Mouse (Mus musculus) forebrain, embryonic 11.5 days (tissue): ENCODE results near the gene Fbn1. TPM values are rescaled to one million over a fixed set of nuclear protein-coding genes. Genes with fewer than 3 reads are reported as not detected.

ENCODE experiments used
- ATAC-seq: fragments of 200-750 bp; cut with Nextera tagmentation; replicated peaks from 2 replicates; pipeline ENCODE4 v1.8.0; 2017; ENCODE audit warnings: moderate TSS enrichment; ENCODE audit not compliant: low FRiP score
- DNase-seq: peaks from one replicate; pipeline ENCODE4 v3.0.0-alpha.2; 2017; ENCODE audit warnings: low spot score
- H3K27ac ChIP-seq: fragments of 300-500 bp; sonication (generic); 2 replicates; pipeline ENCODE4 v1.5.1; 2014; ENCODE audit warnings: low read depth, low read length
- H3K27me3 ChIP-seq: fragments of 300-500 bp; sonication (generic); 2 replicates; pipeline ENCODE4 v1.6.1; 2014; ENCODE audit warnings: mild to moderate bottlenecking, low read length, mixed read lengths; ENCODE audit not compliant: control insufficient read depth, insufficient read depth
- H3K36me3 ChIP-seq: fragments of 300-500 bp; sonication (generic); 2 replicates; pipeline ENCODE4 v1.6.1; 2014; ENCODE audit warnings: mild to moderate bottlenecking, low read length, moderate library complexity, mixed read lengths; ENCODE audit not compliant: control insufficient read depth, insufficient read depth
- H3K4me1 ChIP-seq: fragments of 300-500 bp; sonication (generic); replicated peaks from 2 replicates; pipeline ENCODE4 v1.6.1; 2014; ENCODE audit warnings: low read length, mixed read lengths; ENCODE audit not compliant: control insufficient read depth, insufficient read depth
- H3K4me2 ChIP-seq: fragments of 300-500 bp; sonication (generic); 2 replicates; pipeline ENCODE4 v1.6.1; 2014; ENCODE audit warnings: low read depth, mild to moderate bottlenecking, low read length, moderate library complexity, mixed read lengths; ENCODE audit not compliant: severe bottlenecking
- H3K4me3 ChIP-seq: fragments of 300-500 bp; sonication (generic); 2 replicates; pipeline ENCODE4 v1.5.1; 2014; ENCODE audit warnings: low read depth, low read length
- H3K9ac ChIP-seq: fragments of 300-500 bp; sonication (generic); 2 replicates; pipeline ENCODE4 v1.6.1; 2014; ENCODE audit warnings: low read length
- H3K9me3 ChIP-seq: fragments of 300-500 bp; sonication (generic); 2 replicates; pipeline ENCODE4 v1.6.1; 2016; ENCODE audit warnings: low read length, mixed read lengths; ENCODE audit not compliant: control insufficient read depth
- WGBS: fragments of 180-500 bp; shearing (Covaris S2); extraction: QIAGEN DNeasy Blood & Tissue Kit; methylation state at CpG from one replicate; pipeline ENCODE4 v1.1.7; 2014; 5-methylcytosine and 5-hydroxymethylcytosine counted together
- polyA plus RNA-seq: library from polyadenylated mRNA; unstranded; fragments of >200 nt; fragmentation: Nextera tagmentation; extraction: Ambion mirVana; gene quantifications from 2 replicates; pipeline ENCODE4 v1.2.1, GENCODE M21; 2014

Gene Fbn1
- polyA plus RNA-seq, 1 experiment from 2014 or later = 8.8 TPM

- Histone ChIP-seq H3K4me3 (no peak overlapping the region), H3K4me1 (no peaks in the 10 kb centered on the region), H3K27ac (no peak overlapping the region), H3K9ac (no peak overlapping the region), H3K27me3 (no peaks in the 10 kb centered on the region), H3K4me2 (no peak overlapping the region), H3K36me3 (no peaks in the 10 kb centered on the region; the same call in 1 of the 2 replicates), H3K9me3 (no peaks in the 10 kb centered on the region)
- ATAC-seq (no peak), DNase-seq (no peak)
- WGBS = 78% methylated on average over 2 of the region's 2 CpGs
Measured at GRCm38 (mm10) chr2:125322581-125322980, 185.2 kb downstream of the Fbn1 start.

- H3K36me3 ChIP-seq = no peaks in the 10 kb centered on the region; the same call in none of the 2 replicates
- H3K27me3 ChIP-seq = no peaks in the 10 kb centered on the region
- DNase-seq (no peak), ATAC-seq (no peak)
- H3K4me3 ChIP-seq = no peak overlapping the region
- H3K27ac ChIP-seq = no peak overlapping the region
- no peak overlapping the region for H3K9ac ChIP-seq
- H3K9me3 ChIP-seq = no peaks in the 10 kb centered on the region
- H3K4me1 ChIP-seq = no peaks in the 10 kb centered on the region
- WGBS = 81% methylated on average over 6 of the region's 6 CpGs
- H3K4me2 ChIP-seq = no peak overlapping the region
Measured at GRCm38 (mm10) chr2:125321071-125321470, 186.7 kb downstream of the Fbn1 start.

- no peak overlapping the region for H3K27ac ChIP-seq
- H3K27me3 ChIP-seq = no peaks in the 10 kb centered on the region
- no peaks in the 10 kb centered on the region for H3K4me1 ChIP-seq
- no peak for DNase-seq
- WGBS = 83% methylated on average over 8 of the region's 8 CpGs
- no peak overlapping the region for H3K4me2 ChIP-seq
- no peak overlapping the region for H3K4me3 ChIP-seq
- H3K9ac ChIP-seq = no peak overlapping the region
- no peaks in the 10 kb centered on the region for H3K9me3 ChIP-seq
- no peaks in the 10 kb centered on the region; the same call in none of the 2 replicates for H3K36me3 ChIP-seq
- no peak for ATAC-seq
Measured at GRCm38 (mm10) chr2:125319651-125320050, 188.1 kb downstream of the Fbn1 start.

GRCm38 (mm10) chr2:125318371-125319061 lies 189.3 kb downstream of the Fbn1 start:
- Histone ChIP-seq H3K4me2 (no peak overlapping the region), H3K4me1 (no peaks in the 10 kb centered on the region), H3K9me3 (no peaks in the 10 kb centered on the region), H3K36me3 (no peaks in the 10 kb centered on the region; the same call in none of the 2 replicates), H3K27me3 (no peaks in the 10 kb centered on the region), H3K4me3 (no peak overlapping the region), H3K27ac (no peak overlapping the region), H3K9ac (no peak overlapping the region)
- no peak for ATAC-seq
- 84% methylated on average over 5 of the region's 5 CpGs for WGBS
- no peak for DNase-seq

GRCm38 (mm10) chr2:125315203-125315602 lies 192.6 kb downstream of the Fbn1 start:
- 90% methylated on average over 3 of the region's 3 CpGs for WGBS
- H3K36me3 ChIP-seq = no peaks in the 10 kb centered on the region; the same call in none of the 2 replicates
- H3K9me3 ChIP-seq = no peaks in the 10 kb centered on the region
- DNase-seq = no peak
- H3K4me1 ChIP-seq = no peaks in the 10 kb centered on the region
- H3K9ac ChIP-seq = no peak overlapping the region
- no peaks in the 10 kb centered on the region for H3K27me3 ChIP-seq
- H3K4me2 ChIP-seq = no peak overlapping the region
- ATAC-seq = no peak
- no peak overlapping the region for H3K4me3 ChIP-seq
- H3K27ac ChIP-seq = no peak overlapping the region

- Histone ChIP-seq H3K27ac (no peak overlapping the region), H3K4me2 (no peak overlapping the region), H3K4me3 (no peak overlapping the region), H3K4me1 (no peaks in the 10 kb centered on the region), H3K27me3 (no peaks in the 10 kb centered on the region), H3K36me3 (no peaks in the 10 kb centered on the region; the same call in none of the 2 replicates), H3K9me3 (no peaks in the 10 kb centered on the region), H3K9ac (no peak overlapping the region)
- DNase-seq (no peak), ATAC-seq (no peak)
- WGBS = 92% methylated on average over 16 of the region's 16 CpGs
Measured at GRCm38 (mm10) chr2:125314169-125314925, 193.4 kb downstream of the Fbn1 start.

GRCm38 (mm10) chr2:125309710-125310109 lies 198.1 kb downstream of the Fbn1 start:
- DNase-seq = no peak
- Histone ChIP-seq H3K4me3 (no peak overlapping the region), H3K4me2 (no peak overlapping the region), H3K9me3 (no peaks in the 10 kb centered on the region), H3K27ac (no peak overlapping the region), H3K27me3 (no peaks in the 10 kb centered on the region), H3K36me3 (no peaks in the 10 kb centered on the region; the same call in 1 of the 2 replicates), H3K4me1 (no peaks in the 10 kb centered on the region), H3K9ac (no peak overlapping the region)
- 91% methylated on average over 10 of the region's 10 CpGs for WGBS
- no peak for ATAC-seq

- no peak overlapping the region for H3K27ac ChIP-seq
- H3K27me3 ChIP-seq = no peaks in the 10 kb centered on the region
- no peak overlapping the region for H3K4me2 ChIP-seq
- no peak overlapping the region for H3K9ac ChIP-seq
- ATAC-seq (no peak), DNase-seq (no peak)
- no peak overlapping the region for H3K4me3 ChIP-seq
- no peaks in the 10 kb centered on the region; the same call in 1 of the 2 replicates for H3K36me3 ChIP-seq
- 92% methylated on average over 3 of the region's 3 CpGs for WGBS
- no peaks in the 10 kb centered on the region for H3K4me1 ChIP-seq
- H3K9me3 ChIP-seq = no peaks in the 10 kb centered on the region
Measured at GRCm38 (mm10) chr2:125305671-125306070, 202.1 kb downstream of the Fbn1 start.
